Mouse (Mus musculus) hindbrain, embryonic 14.5 days (tissue): ENCODE measurements around the gene Xkr7. TPM values are rescaled to one million over a fixed set of nuclear protein-coding genes. Genes with fewer than 3 reads are reported as not detected.
A peak's percentile ranks its signal among the peaks of the same experiment; 100 is the strongest.

Experiments
- ATAC-seq: fragments of 200-750 bp; cut with Nextera tagmentation; 2 replicates; pipeline ENCODE4 v1.8.0; 2017; ENCODE audit warnings: moderate number of reproducible peaks, mild to moderate bottlenecking, moderate TSS enrichment, moderate library complexity; ENCODE audit not compliant: low FRiP score
- DNase-seq: peaks from one replicate; pipeline ENCODE4 v3.0.0-alpha.2; 2015; ENCODE audit warnings: low spot score
- H3K27ac ChIP-seq: fragments of 300-500 bp; sonication (generic); 2 replicates; pipeline ENCODE4 v1.5.1; 2014; ENCODE audit warnings: mild to moderate bottlenecking, moderate library complexity
- H3K27me3 ChIP-seq: fragments of 300-500 bp; sonication (generic); 2 replicates; pipeline ENCODE4 v1.6.1; 2014; ENCODE audit warnings: mild to moderate bottlenecking, low read length, mixed read lengths; ENCODE audit not compliant: control insufficient read depth, insufficient read depth
- H3K36me3 ChIP-seq: fragments of 300-500 bp; sonication (generic); replicated peaks from 2 replicates; pipeline ENCODE4 v1.6.1; 2014; ENCODE audit not compliant: control insufficient read depth, insufficient read depth
- H3K4me1 ChIP-seq: fragments of 300-500 bp; sonication (generic); replicated peaks from 2 replicates; pipeline ENCODE4 v1.6.1; 2014; ENCODE audit warnings: antibody characterized with exemption, low read length, mixed read lengths; ENCODE audit not compliant: control insufficient read depth, insufficient read depth
- H3K4me2 ChIP-seq: fragments of 300-500 bp; sonication (generic); replicated peaks from 2 replicates; pipeline ENCODE4 v1.6.1; 2014; ENCODE audit warnings: mild to moderate bottlenecking, moderate library complexity
- H3K4me3 ChIP-seq: fragments of 300-500 bp; sonication (generic); replicated peaks from 2 replicates; pipeline ENCODE4 v1.5.1; 2014; ENCODE audit warnings: mild to moderate bottlenecking, low read length
- H3K9ac ChIP-seq: fragments of 300-500 bp; sonication (generic); 2 replicates; pipeline ENCODE4 v1.6.1; 2014
- H3K9me3 ChIP-seq: fragments of 300-500 bp; sonication (generic); 2 replicates; pipeline ENCODE4 v1.6.1; 2016; ENCODE audit warnings: low read length; ENCODE audit not compliant: control insufficient read depth
- WGBS: fragments of 180-500 bp; shearing (Covaris S2); extraction: QIAGEN DNeasy Blood & Tissue Kit; methylation state at CpG from one replicate; pipeline ENCODE4 v1.1.7; 2014; 5-methylcytosine and 5-hydroxymethylcytosine counted together
- polyA plus RNA-seq: library from polyadenylated mRNA; unstranded; fragments of >200 nt; fragmentation: Nextera tagmentation; extraction: Ambion mirVana; gene quantifications from 2 replicates; pipeline ENCODE4 v1.2.1, GENCODE M21; 2014

Gene Xkr7
- polyA plus RNA-seq, 1 experiment from 2014 or later, result 0.84 TPM

DNA sequence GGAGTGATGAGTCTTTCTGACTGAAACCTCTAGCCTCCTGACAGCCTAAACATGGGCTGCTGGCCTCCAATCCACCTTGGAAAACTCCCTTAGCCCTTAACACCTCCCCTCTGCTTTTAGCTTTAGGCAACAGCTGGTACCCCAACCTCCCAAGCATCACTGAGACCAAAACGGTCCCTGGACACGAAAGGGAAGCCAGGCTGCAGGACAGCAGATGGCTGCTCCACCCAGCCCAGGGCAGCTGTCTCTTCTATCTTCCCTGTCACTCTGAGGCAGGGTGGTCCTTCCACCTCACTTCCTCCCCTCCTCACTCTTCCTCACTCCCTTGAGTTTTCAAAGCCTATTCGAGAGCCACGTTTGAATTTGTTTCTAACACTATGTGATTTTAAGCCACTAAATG lies 1.2 kb upstream of the Xkr7 start:
- Histone ChIP-seq H3K4me2 (peak overlapping the region; percentile 87), H3K36me3 (no peaks in the 10 kb centered on the region), H3K4me1 (peaks cover 36% of the 10 kb centered on the region), H3K27me3 (no peaks in the 10 kb centered on the region), H3K27ac (no peak overlapping the region), H3K9ac (no peak overlapping the region), H3K4me3 (no peak overlapping the region), H3K9me3 (no peaks in the 10 kb centered on the region)
- 10% methylated on average over 4 of the region's 4 CpGs for WGBS
- no peak for DNase-seq
- ATAC-seq, result no peak

DNA sequence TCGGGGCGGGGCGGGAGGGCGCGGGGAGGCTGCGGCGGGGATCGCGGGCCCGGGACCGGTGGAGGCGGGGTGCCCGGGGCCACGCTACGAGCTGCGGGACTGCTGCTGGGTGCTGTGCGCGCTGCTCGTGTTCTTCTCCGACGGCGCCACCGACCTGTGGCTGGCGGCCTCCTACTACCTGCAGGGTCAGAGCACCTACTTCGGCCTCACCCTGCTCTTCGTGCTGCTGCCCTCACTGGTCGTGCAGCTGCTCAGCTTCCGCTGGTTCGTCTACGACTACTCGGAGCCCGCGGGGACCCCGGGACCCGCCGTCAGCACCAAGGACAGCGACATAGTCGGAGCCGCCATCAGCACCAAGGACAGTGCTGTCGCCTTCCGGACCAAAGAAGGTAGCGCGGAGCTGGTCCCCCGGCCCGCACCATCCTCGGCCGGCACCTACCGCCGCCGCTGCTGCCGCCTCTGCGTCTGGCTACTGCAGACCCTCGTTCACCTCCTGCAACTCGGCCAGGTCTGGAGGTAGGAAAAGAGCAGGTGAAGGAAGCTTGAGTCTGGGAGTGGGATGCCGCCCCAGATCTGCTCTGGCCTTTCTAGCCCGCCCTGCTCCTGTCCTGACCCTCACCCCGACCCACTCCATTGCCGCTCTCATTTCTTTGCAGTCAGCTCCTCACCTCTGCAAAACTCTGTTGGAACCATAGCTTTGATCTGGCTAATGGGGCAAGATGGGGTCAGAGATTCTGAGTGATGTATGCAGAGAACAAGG lies 611 bp downstream of the Xkr7 start:
- H3K27ac ChIP-seq, result peak overlapping the region; percentile 89
- H3K9ac ChIP-seq, result peak overlapping the region; percentile 70
- H3K4me3 ChIP-seq, result peak overlapping the region; percentile 67
- H3K4me2 ChIP-seq, result peak overlapping the region; percentile 87
- no peaks in the 10 kb centered on the region for H3K9me3 ChIP-seq
- no peaks in the 10 kb centered on the region for H3K27me3 ChIP-seq
- 1% methylated on average over 50 of the region's 58 CpGs for WGBS
- peak; percentile 22; the same call in 1 of the 2 replicates for ATAC-seq
- peak; percentile 80 for DNase-seq
- H3K36me3 ChIP-seq, result no peaks in the 10 kb centered on the region
- peaks cover 46% of the 10 kb centered on the region for H3K4me1 ChIP-seq

DNA sequence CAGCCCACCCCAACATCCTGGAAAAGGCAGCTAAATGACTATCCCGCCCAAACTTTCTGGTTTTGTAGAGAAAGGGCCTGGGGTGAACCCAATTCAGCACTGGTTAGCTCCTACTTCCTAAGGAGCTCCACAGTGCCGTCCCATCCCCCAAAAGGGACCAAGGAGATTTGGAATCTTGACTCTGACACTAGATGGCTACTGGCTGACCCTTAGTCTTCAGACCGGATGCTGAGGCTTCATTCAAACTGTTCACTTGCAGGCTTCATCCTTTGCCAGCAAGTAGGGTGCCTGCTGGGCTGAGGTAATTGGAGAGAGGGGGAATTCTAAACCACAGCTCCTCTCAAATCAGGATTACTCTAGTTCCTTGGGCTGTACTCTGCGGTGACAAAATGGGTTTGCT lies 1.3 kb downstream of the Xkr7 start:
- no peaks in the 10 kb centered on the region for H3K36me3 ChIP-seq
- DNase-seq (no peak), ATAC-seq (no peak)
- WGBS, result 13% methylated on average over 4 of the region's 4 CpGs
- H3K4me1 ChIP-seq, result peaks cover 46% of the 10 kb centered on the region
- no peaks in the 10 kb centered on the region for H3K27me3 ChIP-seq
- no peak overlapping the region for H3K27ac ChIP-seq
- no peaks in the 10 kb centered on the region for H3K9me3 ChIP-seq
- peak overlapping the region; percentile 87 for H3K4me2 ChIP-seq
- peak overlapping the region; percentile 67 for H3K4me3 ChIP-seq
- H3K9ac ChIP-seq, result peak overlapping the region; percentile 70

DNA sequence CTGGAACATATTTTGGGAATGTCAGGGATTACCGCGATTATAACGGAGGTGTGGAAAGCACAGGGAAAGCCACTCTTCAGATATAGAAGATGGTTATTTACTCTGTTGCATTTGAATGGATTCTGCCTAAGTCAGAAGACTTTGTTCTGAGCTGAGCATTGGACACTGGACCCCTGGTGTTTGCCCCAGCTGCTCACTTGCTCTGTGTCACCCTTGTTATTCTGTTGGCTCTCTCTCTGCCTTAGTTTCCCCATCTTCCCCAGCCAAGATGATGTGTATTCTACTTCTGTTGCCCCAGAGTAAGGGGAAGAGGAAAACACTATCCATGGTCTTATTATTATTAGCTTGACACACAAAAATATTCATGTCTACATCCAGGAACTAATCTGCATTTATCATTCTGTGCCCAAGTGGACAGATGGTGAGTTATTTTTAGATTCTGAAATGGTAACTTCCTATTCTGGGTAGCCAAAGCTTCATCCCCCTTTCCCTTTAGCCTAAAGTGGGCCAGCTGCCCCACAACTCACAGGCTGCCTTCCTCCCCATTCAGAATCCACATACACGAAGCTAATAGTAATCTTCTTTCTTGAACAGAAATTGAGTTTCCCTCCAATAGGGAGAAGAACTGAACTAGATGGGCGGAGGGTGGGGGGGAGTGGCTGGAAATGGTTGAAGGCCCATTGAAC lies 2.0 kb downstream of the Xkr7 start:
- Histone ChIP-seq H3K4me1 (peaks cover 50% of the 10 kb centered on the region), H3K27ac (no peak overlapping the region), H3K4me2 (peak overlapping the region; percentile 87), H3K27me3 (no peaks in the 10 kb centered on the region), H3K36me3 (no peaks in the 10 kb centered on the region), H3K9me3 (no peaks in the 10 kb centered on the region), H3K4me3 (peak overlapping the region; percentile 67), H3K9ac (peak overlapping the region; percentile 70)
- ATAC-seq, result no peak
- 63% methylated on average over 5 of the region's 5 CpGs for WGBS
- no peak for DNase-seq

DNA sequence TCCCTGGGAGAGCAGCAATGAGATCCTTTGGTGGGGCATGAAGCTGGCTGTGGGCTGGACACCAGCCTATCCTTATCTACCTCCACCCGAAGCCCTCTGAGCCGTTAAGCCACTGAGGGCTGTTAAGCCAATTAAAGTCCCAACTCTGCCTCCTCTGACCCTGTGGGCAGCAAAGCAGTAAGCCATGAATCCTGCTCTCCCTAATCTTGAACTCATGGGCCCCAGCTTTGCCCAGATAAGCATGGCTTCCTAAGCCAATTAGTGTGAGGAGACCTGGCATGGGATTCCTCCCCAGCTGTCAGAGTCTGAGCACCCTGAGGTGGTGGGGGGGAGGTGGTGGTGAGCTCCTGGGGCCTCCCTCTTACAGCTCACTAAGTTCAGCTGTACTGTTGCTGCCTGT lies 5.0 kb downstream of the Xkr7 start:
- 33% methylated on average over 2 of the region's 2 CpGs for WGBS
- ATAC-seq, result no peak
- no peak overlapping the region for H3K9ac ChIP-seq
- H3K27ac ChIP-seq, result no peak overlapping the region
- no peaks in the 10 kb centered on the region for H3K9me3 ChIP-seq
- H3K27me3 ChIP-seq, result no peaks in the 10 kb centered on the region
- H3K36me3 ChIP-seq, result no peaks in the 10 kb centered on the region
- H3K4me2 ChIP-seq, result no peak overlapping the region
- peaks cover 41% of the 10 kb centered on the region for H3K4me1 ChIP-seq
- no peak overlapping the region for H3K4me3 ChIP-seq
- DNase-seq, result no peak

DNA sequence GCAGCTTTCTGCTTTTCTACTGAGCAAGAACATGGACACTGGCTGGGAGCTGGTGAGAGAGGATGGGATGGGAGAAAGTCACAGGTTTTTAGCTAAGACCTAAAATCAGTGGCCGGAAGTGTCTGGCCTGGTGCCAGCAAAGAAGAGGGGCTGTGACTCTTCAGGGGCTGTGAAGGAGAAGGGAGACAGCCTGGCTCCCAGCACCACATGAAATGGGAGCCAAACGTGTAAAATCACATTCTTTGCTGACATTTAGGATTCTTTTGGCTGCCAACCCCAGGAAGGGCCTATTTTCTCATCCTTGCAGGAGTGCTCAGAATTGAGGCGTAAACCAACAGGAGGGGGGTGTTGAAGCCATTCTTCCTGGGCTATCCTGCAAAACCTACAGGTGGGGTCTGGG lies 12.2 kb downstream of the Xkr7 start:
- H3K27ac ChIP-seq, result no peak overlapping the region
- no peak overlapping the region for H3K9ac ChIP-seq
- no peak for ATAC-seq
- 51% methylated on average over 3 of the region's 3 CpGs for WGBS
- no peaks in the 10 kb centered on the region for H3K27me3 ChIP-seq
- H3K4me2 ChIP-seq, result no peak overlapping the region
- H3K9me3 ChIP-seq, result no peaks in the 10 kb centered on the region
- no peak overlapping the region for H3K4me3 ChIP-seq
- peaks cover 4% of the 10 kb centered on the region; the same call in 1 of the 2 replicates for H3K4me1 ChIP-seq
- DNase-seq, result no peak
- H3K36me3 ChIP-seq, result no peaks in the 10 kb centered on the region

DNA sequence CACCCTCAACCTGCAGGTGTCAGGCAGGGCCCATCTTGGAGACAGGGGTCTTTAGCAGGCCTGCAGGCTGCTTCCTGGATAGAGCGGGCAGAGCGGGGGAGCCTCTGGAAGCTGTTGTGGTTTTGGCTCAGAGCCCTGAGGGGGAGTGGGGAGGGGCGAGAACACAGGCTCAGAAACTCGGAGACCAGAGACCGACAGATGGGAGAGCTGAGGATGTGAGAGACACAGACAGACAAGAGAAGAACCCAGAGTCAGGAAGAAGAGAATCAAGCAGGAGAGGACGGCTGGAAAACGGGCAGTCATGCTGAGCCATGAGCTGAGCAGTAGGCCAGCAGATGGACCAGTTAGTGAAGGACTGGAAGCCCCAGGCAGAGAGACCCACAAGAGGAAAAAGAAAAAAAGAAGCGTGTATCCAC lies 14.2 kb downstream of the Xkr7 start:
- H3K27ac ChIP-seq, result peak overlapping the region; percentile 55
- no peak overlapping the region for H3K9ac ChIP-seq
- peaks cover 15% of the 10 kb centered on the region for H3K4me1 ChIP-seq
- H3K27me3 ChIP-seq, result no peaks in the 10 kb centered on the region
- WGBS, result 25% methylated on average over 8 of the region's 8 CpGs
- no peak overlapping the region for H3K4me3 ChIP-seq
- DNase-seq (peak; percentile 57), ATAC-seq (peak; percentile 37; the same call in 1 of the 2 replicates)
- H3K4me2 ChIP-seq, result no peak overlapping the region
- H3K9me3 ChIP-seq, result no peaks in the 10 kb centered on the region
- H3K36me3 ChIP-seq, result no peaks in the 10 kb centered on the region

DNA sequence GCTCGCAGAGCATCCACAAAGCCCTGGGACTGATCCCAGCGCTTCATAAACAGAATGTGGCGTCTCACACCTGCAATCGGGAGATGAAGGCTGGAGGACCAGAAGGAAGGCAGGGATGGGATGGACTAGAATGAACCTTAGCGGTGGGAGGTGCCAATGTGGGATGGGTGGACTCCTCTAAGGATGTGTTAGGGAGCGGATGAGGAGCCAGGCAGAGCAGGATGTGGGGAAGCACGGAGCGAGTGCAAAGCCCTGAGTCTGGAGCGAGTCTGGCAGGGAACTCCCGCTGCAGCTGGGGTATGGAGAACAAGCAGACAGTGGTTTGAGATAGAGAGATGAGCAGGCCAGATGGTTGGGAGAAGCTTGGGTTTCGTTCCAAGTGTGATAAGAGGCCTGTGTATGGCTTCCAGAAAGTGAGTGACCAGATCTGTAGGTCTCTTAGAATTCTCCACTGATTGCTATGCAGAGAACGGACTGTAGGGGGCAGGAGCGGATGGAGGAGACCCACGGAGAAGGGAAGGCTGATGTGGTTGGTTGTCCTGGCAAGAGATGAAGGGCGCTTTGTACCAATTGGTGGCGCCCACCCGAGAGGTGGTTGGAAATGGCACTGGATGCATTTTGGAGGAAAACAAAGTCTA lies 16.3 kb downstream of the Xkr7 start:
- Histone ChIP-seq H3K27me3 (peaks cover 11% of the 10 kb centered on the region), H3K9ac (no peak overlapping the region), H3K36me3 (no peaks in the 10 kb centered on the region), H3K4me3 (no peak overlapping the region), H3K4me1 (peaks cover 15% of the 10 kb centered on the region), H3K9me3 (no peaks in the 10 kb centered on the region), H3K27ac (peak overlapping the region; percentile 82; the same call in 1 of the 2 replicates), H3K4me2 (no peak overlapping the region)
- ATAC-seq, result no peak
- WGBS, result 43% methylated on average over 17 of the region's 17 CpGs
- peak; percentile 64 for DNase-seq

DNA sequence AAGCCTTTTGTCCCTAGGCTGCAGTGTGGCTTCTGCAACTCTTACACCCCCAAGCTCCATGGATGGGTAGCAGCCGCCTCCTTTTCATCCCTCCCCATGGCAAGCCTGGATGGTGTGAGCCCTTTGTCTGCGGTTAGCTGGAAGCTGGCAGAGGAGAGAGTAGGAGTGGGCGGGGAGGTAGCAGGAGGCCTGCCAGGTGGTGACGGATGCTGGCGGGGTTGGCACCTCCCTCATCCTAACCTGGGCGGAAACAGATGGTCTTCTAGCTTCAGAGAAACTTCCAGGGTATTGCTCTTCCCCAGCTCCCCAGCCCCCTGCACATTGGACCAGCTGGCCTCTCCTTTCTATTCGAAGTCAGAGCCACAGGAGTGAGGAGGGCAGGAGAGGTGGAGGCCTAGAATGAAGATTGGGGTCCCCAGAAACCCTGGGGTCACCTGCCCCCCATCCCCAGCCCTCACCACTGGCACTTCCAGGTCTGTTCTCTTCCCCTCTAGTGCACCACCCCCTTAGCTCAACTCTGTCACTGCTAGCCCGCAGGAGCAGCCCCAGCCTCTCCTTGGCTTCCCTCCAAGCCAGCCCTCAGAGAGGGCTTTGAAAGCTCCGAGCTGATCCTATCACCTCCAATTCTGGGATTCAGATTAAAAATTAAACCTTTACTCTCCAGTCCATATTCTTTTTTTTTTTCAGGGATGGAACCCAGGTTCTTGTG lies 17.8 kb downstream of the Xkr7 start:
- peaks cover 12% of the 10 kb centered on the region for H3K27me3 ChIP-seq
- peak; percentile 64; the same call in 1 of the 2 replicates for ATAC-seq
- peak; percentile 63 for DNase-seq
- H3K27ac ChIP-seq, result peak overlapping the region; percentile 82
- H3K4me1 ChIP-seq, result peaks cover 15% of the 10 kb centered on the region
- H3K9me3 ChIP-seq, result no peaks in the 10 kb centered on the region
- no peak overlapping the region for H3K4me3 ChIP-seq
- peaks cover 6% of the 10 kb centered on the region for H3K36me3 ChIP-seq
- H3K9ac ChIP-seq, result peak overlapping the region; percentile 49; the same call in 1 of the 2 replicates
- H3K4me2 ChIP-seq, result no peak overlapping the region
- 27% methylated on average over 9 of the region's 9 CpGs for WGBS
